Mouse (Mus musculus) erythroblast, embryonic 14.5 days (primary cell): ENCODE data around the gene Gadd45gip1. TPM values are rescaled to one million over a fixed set of nuclear protein-coding genes. Genes with fewer than 3 reads are reported as not detected.

ENCODE experiments used
- H3K27me3 ChIP-seq: 2 replicates; pipeline ENCODE4 v1.6.1; 2012; ENCODE audit warnings: inconsistent platforms; ENCODE audit not compliant: control insufficient read depth
- H3K36me3 ChIP-seq: 2 replicates; pipeline ENCODE4 v1.6.1; 2012; ENCODE audit warnings: mild to moderate bottlenecking, inconsistent platforms; ENCODE audit not compliant: control insufficient read depth
- H3K4me1 ChIP-seq: 2 replicates; pipeline ENCODE4 v1.6.1; 2012; ENCODE audit warnings: inconsistent platforms; ENCODE audit not compliant: control insufficient read depth
- H3K4me3 ChIP-seq: replicated peaks from 2 replicates; pipeline ENCODE3; 2012; ENCODE audit warnings: moderate library complexity, mild to moderate bottlenecking, inconsistent platforms
- H3K9me3 ChIP-seq: 2 replicates; pipeline ENCODE4 v1.6.1; 2012; ENCODE audit warnings: low read length, inconsistent platforms, mixed read lengths; ENCODE audit not compliant: control insufficient read depth
- GATA1 ChIP-seq: IDR thresholded peaks from 2 replicates; pipeline ENCODE4 v1.6.1; 2012; ENCODE audit warnings: low read length, inconsistent platforms, mixed read lengths
- TAL1 ChIP-seq: IDR thresholded peaks from 3 replicates; pipeline ENCODE4 v1.6.1; 2012; ENCODE audit warnings: low read length, inconsistent platforms, mixed read lengths
- polyA plus RNA-seq: library from polyadenylated mRNA; stranded (reverse); fragments of >175 nt; gene quantifications from 2 replicates; pipeline ENCODE4 v1.2.3, GENCODE M21; 2012

The Gadd45gip1 gene
- polyA plus RNA-seq, 1 experiment, result 11.6 TPM

- peaks cover 90% of the 10 kb centered on the region for H3K27me3 ChIP-seq
- peaks cover 17% of the 10 kb centered on the region for H3K9me3 ChIP-seq
- TF ChIP-seq TAL1, result no peak
- no peak for TF ChIP-seq GATA1
- H3K4me3 ChIP-seq, result no peak overlapping the region
- H3K36me3 ChIP-seq, result no peaks in the 10 kb centered on the region
- peaks cover 11% of the 10 kb centered on the region for H3K4me1 ChIP-seq
Measured at GRCm38 (mm10) chr8:84786801-84787467, 44.4 kb upstream of the Gadd45gip1 start.

DNA sequence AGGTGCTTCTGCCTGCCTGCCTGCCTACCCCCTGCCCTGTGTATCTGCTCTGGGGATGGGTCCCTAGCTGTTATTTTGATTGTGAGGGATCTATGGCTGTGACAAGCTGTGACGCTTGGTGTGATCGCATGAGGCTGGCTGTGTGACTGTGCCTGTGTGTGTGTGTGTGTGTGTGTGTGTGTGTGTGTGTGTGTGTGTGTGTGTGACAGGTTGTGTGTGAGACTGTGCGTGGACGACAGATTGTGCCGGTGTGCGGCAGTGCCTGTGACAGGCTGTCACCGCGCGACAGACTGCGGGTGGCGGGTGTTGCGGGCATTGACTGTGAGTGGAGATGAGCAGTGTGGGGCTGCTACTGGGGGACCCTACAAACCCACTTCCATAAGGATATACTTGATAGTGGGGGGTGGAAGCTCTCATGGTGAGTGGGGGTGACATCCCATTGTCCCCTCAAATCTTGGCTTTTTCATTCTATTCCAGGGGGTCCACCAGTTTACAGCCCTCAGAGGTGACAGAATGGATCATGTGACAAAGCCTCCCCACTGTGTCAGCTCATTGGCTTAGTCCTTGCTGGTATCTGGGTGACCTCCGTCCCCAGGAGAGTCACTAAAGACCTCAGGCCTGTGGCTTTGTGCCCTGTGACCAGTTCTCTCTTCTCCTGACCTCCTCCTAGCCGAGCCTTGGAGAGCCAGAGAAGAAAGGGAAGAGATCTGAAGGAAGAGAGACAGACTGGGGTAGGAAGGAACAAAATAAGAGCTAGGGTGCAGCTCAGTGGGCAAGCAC, 43.6 kb upstream of the Gadd45gip1 start:
- no peak overlapping the region for H3K4me3 ChIP-seq
- peaks cover 17% of the 10 kb centered on the region for H3K9me3 ChIP-seq
- TF ChIP-seq GATA1 (no peak), TAL1 (no peak)
- H3K4me1 ChIP-seq, result peaks cover 11% of the 10 kb centered on the region
- no peaks in the 10 kb centered on the region for H3K36me3 ChIP-seq
- peaks cover 83% of the 10 kb centered on the region for H3K27me3 ChIP-seq

DNA sequence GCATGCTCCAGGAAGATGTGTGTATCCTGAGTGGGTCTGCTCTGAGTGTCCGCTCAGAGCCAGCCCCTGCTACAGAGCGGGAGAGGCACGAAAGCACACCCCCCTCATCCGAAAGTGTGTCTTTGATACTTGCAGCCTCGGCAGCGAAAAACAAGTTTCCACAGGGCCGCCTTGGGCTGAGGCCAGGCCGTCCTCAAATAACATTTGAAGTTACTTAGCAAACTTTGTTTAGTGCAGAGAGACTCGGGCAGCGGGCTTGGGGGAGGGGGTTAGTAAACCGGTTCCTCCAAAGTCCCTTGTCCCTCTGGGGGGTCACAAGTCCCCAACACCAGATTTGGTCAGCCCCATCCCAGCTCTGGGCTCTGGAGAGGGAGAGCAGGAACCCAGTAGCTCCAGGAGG, 42.4 kb upstream of the Gadd45gip1 start:
- H3K27me3 ChIP-seq, result peaks cover 81% of the 10 kb centered on the region
- peaks cover 21% of the 10 kb centered on the region for H3K4me1 ChIP-seq
- TF ChIP-seq GATA1, result no peak
- H3K36me3 ChIP-seq, result no peaks in the 10 kb centered on the region
- no peak overlapping the region for H3K4me3 ChIP-seq
- peaks cover 17% of the 10 kb centered on the region for H3K9me3 ChIP-seq

- TF ChIP-seq TAL1 (no peak), GATA1 (no peak)
- H3K27me3 ChIP-seq, result peaks cover 79% of the 10 kb centered on the region
Measured at GRCm38 (mm10) chr8:84789345-84789744, 42.0 kb upstream of the Gadd45gip1 start.

DNA sequence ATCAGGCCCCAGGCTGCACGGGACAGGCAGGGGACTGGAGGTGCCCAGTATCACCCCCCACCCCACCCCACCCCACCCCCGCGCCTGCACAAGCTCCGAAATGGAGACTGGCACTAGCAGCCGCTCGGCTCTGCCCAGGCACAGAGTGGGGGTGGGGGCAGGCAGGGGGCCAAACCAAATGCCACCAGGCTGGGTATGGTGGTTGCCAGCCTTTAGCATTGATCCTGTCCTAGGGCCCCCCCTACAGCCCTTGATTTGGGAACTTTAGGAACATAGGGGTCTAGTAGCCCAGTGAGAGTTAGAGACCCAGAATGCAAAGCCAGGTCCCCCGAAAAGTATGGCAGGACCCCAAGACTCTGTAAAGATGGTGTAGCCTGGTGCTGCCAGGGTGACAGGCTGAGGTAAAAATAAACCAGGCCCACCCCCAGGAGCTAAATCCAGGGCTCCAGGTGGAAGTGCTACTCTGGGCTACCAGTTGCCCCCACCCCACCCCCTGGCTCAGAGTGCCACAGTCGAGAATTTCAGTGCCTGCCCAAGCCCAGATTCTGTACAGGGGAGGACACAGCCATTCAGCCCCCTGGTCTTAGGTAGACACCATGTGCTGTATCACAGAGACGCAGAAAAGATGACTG, 41.4 kb upstream of the Gadd45gip1 start:
- Histone ChIP-seq H3K36me3 (no peaks in the 10 kb centered on the region), H3K9me3 (peaks cover 9% of the 10 kb centered on the region; the same call in 1 of the 2 replicates), H3K4me3 (no peak overlapping the region), H3K27me3 (peaks cover 78% of the 10 kb centered on the region), H3K4me1 (peaks cover 19% of the 10 kb centered on the region)
- no peak for TF ChIP-seq TAL1
- TF ChIP-seq GATA1, result no peak

More at GRCm38 (mm10) chr8:84789345-84789744, 42.0 kb upstream of the Gadd45gip1 start:
- H3K4me3 ChIP-seq, result no peak overlapping the region
- H3K4me1 ChIP-seq, result peaks cover 22% of the 10 kb centered on the region
- no peaks in the 10 kb centered on the region for H3K36me3 ChIP-seq
- H3K9me3 ChIP-seq, result peaks cover 16% of the 10 kb centered on the region

GRCm38 (mm10) chr8:84790537-84790936, 40.8 kb upstream of the Gadd45gip1 start:
- TF ChIP-seq TAL1, result no peak
- no peak for TF ChIP-seq GATA1

GRCm38 (mm10) chr8:84792429-84792947, 38.8 kb upstream of the Gadd45gip1 start:
- H3K9me3 ChIP-seq, result no peaks in the 10 kb centered on the region; the same call in 1 of the 2 replicates
- TF ChIP-seq GATA1 (no peak), TAL1 (no peak)
- peaks cover 74% of the 10 kb centered on the region for H3K27me3 ChIP-seq
- H3K4me3 ChIP-seq, result no peak overlapping the region
- H3K36me3 ChIP-seq, result peaks cover 6% of the 10 kb centered on the region
- peaks cover 18% of the 10 kb centered on the region for H3K4me1 ChIP-seq

More at GRCm38 (mm10) chr8:84790537-84790936, 40.8 kb upstream of the Gadd45gip1 start:
- Histone ChIP-seq H3K4me3 (no peak overlapping the region), H3K9me3 (peaks cover 9% of the 10 kb centered on the region; the same call in 1 of the 2 replicates), H3K27me3 (peaks cover 76% of the 10 kb centered on the region), H3K36me3 (no peaks in the 10 kb centered on the region), H3K4me1 (peaks cover 19% of the 10 kb centered on the region)

DNA sequence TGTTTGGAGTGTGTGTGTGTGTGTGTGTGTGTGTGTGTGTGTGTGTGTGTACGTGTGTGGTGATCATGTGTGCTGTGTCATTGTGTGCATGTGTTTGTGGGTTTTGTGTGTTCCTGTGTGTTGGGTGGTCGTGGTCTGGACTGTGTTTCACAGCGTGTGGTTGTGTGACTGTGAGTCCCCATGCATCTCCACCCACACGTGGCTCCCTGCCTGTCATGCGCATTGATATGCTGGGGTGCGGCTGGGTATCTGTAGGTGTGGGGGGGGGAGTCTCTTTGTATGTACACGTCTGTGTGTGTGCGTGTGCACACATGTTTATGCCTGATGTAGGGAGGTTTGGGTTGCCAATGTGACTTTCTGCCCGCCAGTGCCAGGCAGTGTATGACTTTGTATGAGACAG, 38.2 kb upstream of the Gadd45gip1 start:
- peaks cover 74% of the 10 kb centered on the region for H3K27me3 ChIP-seq

More for the DNA sequence above, 38.2 kb upstream of the Gadd45gip1 start:
- no peak for TF ChIP-seq GATA1
- peaks cover 6% of the 10 kb centered on the region for H3K36me3 ChIP-seq
- no peaks in the 10 kb centered on the region for H3K9me3 ChIP-seq
- peaks cover 19% of the 10 kb centered on the region for H3K4me1 ChIP-seq
- no peak overlapping the region for H3K4me3 ChIP-seq
